Mouse (Mus musculus): Measurements from ENCODE around the gene Gm45062. TPM values are rescaled to one million over a fixed set of nuclear protein-coding genes. Genes with fewer than 3 reads are reported as not detected.

Gene Gm45062
- total and polyA plus RNA-seq, 3 experiments, result 2.2 to 3.6 TPM; not detected in 1

- H3K4me3 ChIP-seq (ENCODE audit: control insufficient read depth in 1 of 2, insufficient read depth in 1 of 2, low read depth in 2 of 2, low read length in 2 of 2), result no peak overlapping the region
- H3K4me1 ChIP-seq (ENCODE audit: control insufficient read depth in 1 of 2, insufficient read depth in 2 of 2, low read length in 2 of 2), result peaks cover 17 to 20% of the 10 kb centered on the region in 2 experiments
- H3K9ac ChIP-seq (ENCODE audit: control insufficient read depth, low read depth, low read length, poor library complexity, severe bottlenecking), result no peak overlapping the region
- DNase-seq (ENCODE audit: low read depth, low spot score), result no peak
- no peak overlapping the region for H3K27ac ChIP-seq (ENCODE audit: control insufficient read depth, low read depth, low read length)
- H3K9me3 ChIP-seq (replicated peaks; ENCODE audit: insufficient read depth, low read length), result no peaks in the 10 kb centered on the region
- H3K27me3 ChIP-seq (ENCODE audit: control insufficient read depth in 1 of 2, insufficient read depth in 2 of 2, low read length in 2 of 2), result no peaks in the 10 kb centered on the region
- no peak for TF ChIP-seq UBTF (IDR thresholded peaks at IDR 0.05; ENCODE audit: borderline replicate concordance, insufficient read depth, low read depth, low read length)
- peaks cover 0 to 27% of the 10 kb centered on the region in 2 experiments; a peak in 2 of 4 replicates for H3K36me3 ChIP-seq (ENCODE audit: control insufficient read depth in 1 of 2, insufficient read depth in 2 of 2, low read length in 2 of 2)
- no peaks in the 10 kb centered on the region for H3K79me2 ChIP-seq (ENCODE audit: control insufficient read depth, insufficient read depth, low read length, poor library complexity)
Measured at GRCm38 (mm10) chr6:8395061-8395460, 135.8 kb downstream of the Gm45062 start.

GRCm38 (mm10) chr6:8397252-8397651 lies 138.0 kb downstream of the Gm45062 start:
- no peak overlapping the region for H3K9ac ChIP-seq (ENCODE audit: control insufficient read depth, low read depth, low read length, poor library complexity, severe bottlenecking)
- no peaks in the 10 kb centered on the region for H3K27me3 ChIP-seq (ENCODE audit: control insufficient read depth in 1 of 2, insufficient read depth in 2 of 2, low read length in 2 of 2)
- no peak overlapping the region for H3K4me3 ChIP-seq (ENCODE audit: control insufficient read depth in 1 of 2, insufficient read depth in 1 of 2, low read depth in 2 of 2, low read length in 2 of 2)
- H3K27ac ChIP-seq (ENCODE audit: control insufficient read depth, low read depth, low read length), result no peak overlapping the region
- no peak for TF ChIP-seq USF1 (IDR thresholded peaks at IDR 0.05; ENCODE audit: low read depth, low read length)
- TF ChIP-seq ZC3H11A (IDR thresholded peaks at IDR 0.05; ENCODE audit: low read depth, low read length), result no peak
- TF ChIP-seq MEF2A (IDR thresholded peaks at IDR 0.05; ENCODE audit: extremely low read depth, insufficient replicate concordance, low read depth, low read length, poor library complexity, severe bottlenecking), result no peak
- no peak for TF ChIP-seq MAX (IDR thresholded peaks at IDR 0.05; ENCODE audit: low read length)
- TF ChIP-seq MAFK (IDR thresholded peaks at IDR 0.05; ENCODE audit: borderline replicate concordance, low read depth, low read length), result no peak
- no peak for TF ChIP-seq ZNF384 (IDR thresholded peaks at IDR 0.05; ENCODE audit: low read depth, low read length)
- no peak for TF ChIP-seq GATA1 (IDR thresholded peaks at IDR 0.05; ENCODE audit: low read depth, low read length)
- TF ChIP-seq MXI1 (IDR thresholded peaks at IDR 0.05; ENCODE audit: low read depth, low read length), result no peak
- TF ChIP-seq UBTF (IDR thresholded peaks at IDR 0.05; ENCODE audit: borderline replicate concordance, insufficient read depth, low read depth, low read length), result no peak
- TF ChIP-seq TAL1 (IDR thresholded peaks at IDR 0.05; ENCODE audit: low read length), result no peak
- no peak for TF ChIP-seq NELFE (IDR thresholded peaks at IDR 0.05; ENCODE audit: low read depth, low read length)
- TF ChIP-seq RAD21 (IDR thresholded peaks at IDR 0.05; ENCODE audit: low read depth, low read length), result no peak
- no peak for TF ChIP-seq EP300 (IDR thresholded peaks at IDR 0.05; ENCODE audit: low read depth in 1 of 2, low read length in 2 of 2)
- DNase-seq (ENCODE audit: low read depth, low spot score), result no peak
- peaks cover 0 to 18% of the 10 kb centered on the region in 2 experiments; a peak in 2 of 4 replicates for H3K36me3 ChIP-seq (ENCODE audit: control insufficient read depth in 1 of 2, insufficient read depth in 2 of 2, low read length in 2 of 2)
- H3K79me2 ChIP-seq (ENCODE audit: control insufficient read depth, insufficient read depth, low read length, poor library complexity), result no peaks in the 10 kb centered on the region
- H3K9me3 ChIP-seq (replicated peaks; ENCODE audit: insufficient read depth, low read length), result no peaks in the 10 kb centered on the region
- peaks cover 10 to 13% of the 10 kb centered on the region in 2 experiments for H3K4me1 ChIP-seq (ENCODE audit: control insufficient read depth in 1 of 2, insufficient read depth in 2 of 2, low read length in 2 of 2)

DNA sequence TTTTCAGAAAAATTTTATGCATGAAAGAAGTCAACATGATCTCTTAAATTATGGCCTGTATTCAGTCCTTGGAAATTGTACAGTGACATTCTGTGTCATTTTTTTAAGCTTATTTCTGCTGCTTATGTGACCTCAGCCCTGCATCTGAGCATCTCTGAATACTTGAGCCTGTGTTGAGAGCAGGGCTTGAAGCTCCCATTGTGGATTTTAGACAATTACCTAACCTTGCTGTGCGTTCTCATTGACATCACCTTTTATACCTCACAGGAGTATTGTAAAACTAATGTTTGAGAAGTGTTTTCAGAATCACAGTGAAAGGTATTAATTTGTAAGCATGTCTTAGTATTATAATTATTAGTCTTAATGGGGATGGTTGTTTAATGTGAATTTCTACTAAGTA lies 140.5 kb downstream of the Gm45062 start:
- no peak for TF ChIP-seq TAL1 (IDR thresholded peaks at IDR 0.05; ENCODE audit: low read length)
- TF ChIP-seq MYC (IDR thresholded peaks at IDR 0.05; ENCODE audit: low read depth, low read length), result no peak
- no peak for TF ChIP-seq HCFC1 (IDR thresholded peaks at IDR 0.05; ENCODE audit: low read depth, low read length)
- TF ChIP-seq NRF1 (IDR thresholded peaks at IDR 0.05; ENCODE audit: insufficient read depth, low read depth, low read length, poor library complexity, severe bottlenecking), result no peak
- TF ChIP-seq KAT2A (conservative IDR thresholded peaks at IDR 0.05; ENCODE audit: low read depth, low read length), result no peak
- no peak for TF ChIP-seq RAD21 (IDR thresholded peaks at IDR 0.05; ENCODE audit: low read depth, low read length)
- TF ChIP-seq ZMIZ1 (IDR thresholded peaks at IDR 0.05; ENCODE audit: low read depth, low read length), result no peak
- TF ChIP-seq CHD2 (IDR thresholded peaks at IDR 0.05; ENCODE audit: low read length), result no peak
- TF ChIP-seq ZNF384 (IDR thresholded peaks at IDR 0.05; ENCODE audit: low read depth, low read length), result no peak
- no peak for TF ChIP-seq USF2 (IDR thresholded peaks at IDR 0.05; ENCODE audit: borderline replicate concordance in 1 of 2, insufficient read depth in 1 of 2, low read depth in 1 of 2, low read length in 2 of 2)
- no peak for TF ChIP-seq BHLHE40 (IDR thresholded peaks at IDR 0.05; ENCODE audit: borderline replicate concordance, low read depth, low read length)
- TF ChIP-seq ELF1 (IDR thresholded peaks at IDR 0.05; ENCODE audit: low read depth, low read length), result no peak
- TF ChIP-seq NELFE (IDR thresholded peaks at IDR 0.05; ENCODE audit: low read depth, low read length), result no peak
- TF ChIP-seq MAX (IDR thresholded peaks at IDR 0.05; ENCODE audit: low read length), result no peak
- TF ChIP-seq TBP (IDR thresholded peaks at IDR 0.05; ENCODE audit: low read depth, low read length), result no peak
- no peak for TF ChIP-seq ZC3H11A (IDR thresholded peaks at IDR 0.05; ENCODE audit: low read depth, low read length)
- TF ChIP-seq UBTF (IDR thresholded peaks at IDR 0.05; ENCODE audit: borderline replicate concordance, insufficient read depth, low read depth, low read length), result no peak
- TF ChIP-seq MYB (IDR thresholded peaks at IDR 0.05; ENCODE audit: low read depth, low read length), result no peak
- Histone ChIP-seq H3K9ac (ENCODE audit: control insufficient read depth, low read depth, low read length, poor library complexity, severe bottlenecking) (no peak overlapping the region), H3K9me3 (replicated peaks; ENCODE audit: insufficient read depth, low read length) (no peaks in the 10 kb centered on the region), H3K27me3 (ENCODE audit: control insufficient read depth in 1 of 2, insufficient read depth in 2 of 2, low read length in 2 of 2) (no peaks in the 10 kb centered on the region), H3K4me1 (ENCODE audit: control insufficient read depth in 1 of 2, insufficient read depth in 2 of 2, low read length in 2 of 2) (peaks cover 3 to 4% of the 10 kb centered on the region in 2 experiments), H3K27ac (ENCODE audit: control insufficient read depth, low read depth, low read length) (no peak overlapping the region), H3K79me2 (ENCODE audit: control insufficient read depth, insufficient read depth, low read length, poor library complexity) (no peaks in the 10 kb centered on the region), H3K36me3 (ENCODE audit: control insufficient read depth in 1 of 2, insufficient read depth in 2 of 2, low read length in 2 of 2) (peaks cover 0 to 8% of the 10 kb centered on the region in 2 experiments; a peak in 2 of 4 replicates), H3K4me3 (ENCODE audit: control insufficient read depth in 1 of 2, insufficient read depth in 1 of 2, low read depth in 2 of 2, low read length in 2 of 2) (no peak overlapping the region)
- no peak for DNase-seq (ENCODE audit: low read depth, low spot score)
